Mouse (Mus musculus) lung, embryonic 14.5 days (tissue): Measurements from ENCODE around the gene Gm20850. TPM values are rescaled to one million over a fixed set of nuclear protein-coding genes. Genes with fewer than 3 reads are reported as not detected.
"Not testable (repeated sequence)": the region's sequence is repeated elsewhere in the genome, so short reads cannot be mapped to it uniquely, and the experiment has no call there.

ENCODE experiments used
- ATAC-seq: fragments of 200-750 bp; cut with Nextera tagmentation; 2 replicates; pipeline ENCODE4 v1.8.0; 2017; ENCODE audit warnings: mild to moderate bottlenecking, moderate TSS enrichment, moderate library complexity; ENCODE audit not compliant: insufficient read depth
- DNase-seq: peaks from one replicate; pipeline ENCODE4 v3.0.0-alpha.2; 2015
- H3K27ac ChIP-seq: fragments of 300-500 bp; sonication (generic); 2 replicates; pipeline ENCODE4 v1.5.1; 2014; ENCODE audit warnings: low read depth, mild to moderate bottlenecking, moderate library complexity
- H3K27me3 ChIP-seq: fragments of 300-500 bp; sonication (generic); 2 replicates; pipeline ENCODE4 v1.6.1; 2014; ENCODE audit warnings: low read length, control low read depth; ENCODE audit not compliant: insufficient read depth
- H3K36me3 ChIP-seq: fragments of 300-500 bp; sonication (generic); 2 replicates; pipeline ENCODE4 v1.6.1; 2014; ENCODE audit warnings: control low read depth; ENCODE audit not compliant: insufficient read depth
- H3K4me1 ChIP-seq: fragments of 300-500 bp; sonication (generic); 2 replicates; pipeline ENCODE4 v1.6.1; 2014; ENCODE audit warnings: antibody characterized with exemption, control low read depth; ENCODE audit not compliant: insufficient read depth
- H3K4me2 ChIP-seq: fragments of 300-500 bp; sonication (generic); 2 replicates; pipeline ENCODE4 v1.6.1; 2014; ENCODE audit warnings: mild to moderate bottlenecking
- H3K4me3 ChIP-seq: fragments of 300-500 bp; sonication (generic); 2 replicates; pipeline ENCODE4 v1.5.1; 2014; ENCODE audit warnings: low read depth, low read length
- H3K9ac ChIP-seq: fragments of 300-500 bp; sonication (generic); 2 replicates; pipeline ENCODE4 v1.6.1; 2014
- H3K9me3 ChIP-seq: fragments of 300-500 bp; sonication (generic); 2 replicates; pipeline ENCODE4 v1.6.1; 2016; ENCODE audit warnings: low read depth, low read length, control low read depth
- WGBS: fragments of 180-500 bp; shearing (Covaris S2); extraction: QIAGEN DNeasy Blood & Tissue Kit; methylation state at CpG from one replicate; pipeline ENCODE4 v1.1.7; 2014; 5-methylcytosine and 5-hydroxymethylcytosine counted together
- polyA plus RNA-seq: library from polyadenylated mRNA; unstranded; fragments of >200 nt; fragmentation: Nextera tagmentation; extraction: Ambion mirVana; gene quantifications from 2 replicates; pipeline ENCODE4 v1.2.1, GENCODE M21; 2014

Gm20850 gene
- not detected in 2 replicates for polyA plus RNA-seq

GRCm38 (mm10) chrY:75715022-75715421 lies at the start of gene Gm20850:
TSS of gene Gm20850 (plus strand) at chrY:75715322.
- not testable (repeated sequence) for H3K4me1 ChIP-seq, DNase-seq, H3K36me3 ChIP-seq, H3K27me3 ChIP-seq, H3K4me2 ChIP-seq, H3K9ac ChIP-seq, H3K9me3 ChIP-seq, H3K27ac ChIP-seq, H3K4me3 ChIP-seq, ATAC-seq
- no CpG with 5 or more reads among the region's 6 CpGs for WGBS
